Mouse (Mus musculus) liver, embryonic 15.5 days (tissue): ENCODE data around the gene Zc3hc1. TPM values are rescaled to one million over a fixed set of nuclear protein-coding genes. Genes with fewer than 3 reads are reported as not detected.
A peak's percentile ranks its signal among the peaks of the same experiment; 100 is the strongest.
"Not testable (repeated sequence)": the region's sequence is repeated elsewhere in the genome, so short reads cannot be mapped to it uniquely, and the experiment has no call there.

Experiments used
- ATAC-seq: fragments of 200-750 bp; cut with Nextera tagmentation; 2 replicates; pipeline ENCODE4 v1.8.0; 2017; ENCODE audit warnings: moderate number of reproducible peaks, mild to moderate bottlenecking, moderate library complexity; ENCODE audit not compliant: insufficient read depth
- H3K27ac ChIP-seq: fragments of 300-500 bp; sonication (generic); replicated peaks from 2 replicates; pipeline ENCODE4 v1.5.1; 2015; ENCODE audit warnings: mild to moderate bottlenecking, inconsistent platforms
- H3K27me3 ChIP-seq: fragments of 300-500 bp; sonication (generic); 2 replicates; pipeline ENCODE4 v1.6.1; 2015; ENCODE audit warnings: mild to moderate bottlenecking, inconsistent platforms
- H3K36me3 ChIP-seq: fragments of 300-500 bp; sonication (generic); replicated peaks from 2 replicates; pipeline ENCODE4 v1.6.1; 2015; ENCODE audit warnings: moderate library complexity, mild to moderate bottlenecking, inconsistent platforms
- H3K4me1 ChIP-seq: fragments of 300-500 bp; sonication (generic); replicated peaks from 2 replicates; pipeline ENCODE4 v1.6.1; 2015; ENCODE audit warnings: inconsistent platforms
- H3K4me2 ChIP-seq: fragments of 300-500 bp; sonication (generic); 2 replicates; pipeline ENCODE4 v1.6.1; 2015; ENCODE audit warnings: moderate library complexity, mild to moderate bottlenecking, inconsistent platforms
- H3K4me3 ChIP-seq: fragments of 300-500 bp; sonication (generic); replicated peaks from 2 replicates; pipeline ENCODE4 v1.5.1; 2015; ENCODE audit warnings: mild to moderate bottlenecking, inconsistent platforms
- H3K9ac ChIP-seq: fragments of 300-500 bp; sonication (generic); 2 replicates; pipeline ENCODE4 v1.6.1; 2015; ENCODE audit warnings: moderate library complexity, mild to moderate bottlenecking, inconsistent platforms
- H3K9me3 ChIP-seq: fragments of 300-500 bp; sonication (generic); replicated peaks from 2 replicates; pipeline ENCODE4 v1.6.1; 2016; ENCODE audit warnings: inconsistent platforms
- WGBS: fragments of 180-500 bp; shearing (Covaris S2); methylation state at CpG from one replicate; pipeline ENCODE4 v1.1.7; 2015; ENCODE audit warnings: mixed read lengths; ENCODE audit not compliant: insufficient replicate concordance; 5-methylcytosine and 5-hydroxymethylcytosine counted together
- polyA plus RNA-seq: library from polyadenylated mRNA; unstranded; fragments of >200 nt; fragmentation: Nextera tagmentation; extraction: Ambion mirVana; gene quantifications from 2 replicates; pipeline ENCODE4 v1.2.1, GENCODE M21; 2015

Zc3hc1 gene
- polyA plus RNA-seq, 1 experiment from 2014 or later, result 25.1 TPM

- Histone ChIP-seq H3K36me3 (no peaks in the 10 kb centered on the region), H3K4me2 (no peak overlapping the region), H3K4me1 (peaks cover 29% of the 10 kb centered on the region), H3K27ac (no peak overlapping the region), H3K27me3 (no peaks in the 10 kb centered on the region), H3K9me3 (no peaks in the 10 kb centered on the region), H3K4me3 (no peak overlapping the region), H3K9ac (no peak overlapping the region)
- no peak for ATAC-seq
- WGBS, result 47% methylated on average over 5 of the region's 5 CpGs
Observed at GRCm38 (mm10) chr6:30404671-30405070, 13.8 kb upstream of the Zc3hc1 start.

- H3K4me3 ChIP-seq, result 0 out of 2 replicates have a peak overlapping the region, but pooled peaks have one; percentile 25
- WGBS, result 20% methylated on average over 4 of the region's 4 CpGs
- H3K27ac ChIP-seq, result no peak overlapping the region
- peaks cover 29% of the 10 kb centered on the region for H3K4me1 ChIP-seq
- H3K4me2 ChIP-seq, result peak overlapping the region; percentile 52
- H3K9ac ChIP-seq, result no peak overlapping the region
- H3K27me3 ChIP-seq, result 0 out of 2 replicates have a peak, but pooled peaks cover 4% of the 10 kb centered on the region
- no peaks in the 10 kb centered on the region for H3K36me3 ChIP-seq
- no peaks in the 10 kb centered on the region for H3K9me3 ChIP-seq
- no peak for ATAC-seq
Observed at GRCm38 (mm10) chr6:30403465-30403864, 12.6 kb upstream of the Zc3hc1 start.

- ATAC-seq, result peak; percentile 57
- peak overlapping the region; percentile 89 for H3K27ac ChIP-seq
- H3K4me2 ChIP-seq, result peak overlapping the region; percentile 87
- H3K4me3 ChIP-seq, result peak overlapping the region; percentile 98
- H3K36me3 ChIP-seq, result no peaks in the 10 kb centered on the region
- under 1% methylated on average over 29 of the region's 29 CpGs for whole genome bisulfite sequencing
- no peaks in the 10 kb centered on the region for H3K9me3 ChIP-seq
- H3K27me3 ChIP-seq, result 0 out of 2 replicates have a peak, but pooled peaks cover 4% of the 10 kb centered on the region
- peaks cover 26% of the 10 kb centered on the region for H3K4me1 ChIP-seq
- peak overlapping the region; percentile 92 for H3K9ac ChIP-seq
Observed at GRCm38 (mm10) chr6:30402091-30402491, 11.3 kb upstream of the Zc3hc1 start.

GRCm38 (mm10) chr6:30401308-30402015 is 10.6 kb upstream of the Zc3hc1 start, which contains the start of gene Klhdc10:
TSS of gene Klhdc10 (plus strand) at chr6:30401868.
- Histone ChIP-seq H3K9ac (peak within 1 kb of the TSS; percentile 92), H3K9me3 (no peaks in the 10 kb centered on the region), H3K27me3 (0 out of 2 replicates have a peak, but pooled peaks cover 4% of the 10 kb centered on the region), H3K36me3 (no peaks in the 10 kb centered on the region), H3K4me3 (peak within 1 kb of the TSS; percentile 98), H3K4me1 (peaks cover 20% of the 10 kb centered on the region), H3K4me2 (peak within 1 kb of the TSS; percentile 87), H3K27ac (peak within 1 kb of the TSS; percentile 89)
- under 1% methylated on average over 41 of the region's 41 CpGs for WGBS
- peak; percentile 99 for ATAC-seq

- peak overlapping the region; percentile 89; the same call in 1 of the 2 replicates for H3K27ac ChIP-seq
- no peaks in the 10 kb centered on the region for H3K9me3 ChIP-seq
- H3K9ac ChIP-seq, result peak overlapping the region; percentile 92
- 6% methylated on average over 7 of the region's 7 CpGs for WGBS
- H3K4me1 ChIP-seq, result peaks cover 18% of the 10 kb centered on the region
- no peak for ATAC-seq
- peak overlapping the region; percentile 87 for H3K4me2 ChIP-seq
- 0 out of 2 replicates have a peak, but pooled peaks cover 4% of the 10 kb centered on the region for H3K27me3 ChIP-seq
- no peaks in the 10 kb centered on the region for H3K36me3 ChIP-seq
- peak overlapping the region; percentile 98 for H3K4me3 ChIP-seq
Observed at GRCm38 (mm10) chr6:30400716-30401115, 9.9 kb upstream of the Zc3hc1 start.

GRCm38 (mm10) chr6:30400146-30400545 is 9.3 kb upstream of the Zc3hc1 start:
- Histone ChIP-seq H3K27ac (no peak overlapping the region), H3K9me3 (no peaks in the 10 kb centered on the region), H3K4me2 (no peak overlapping the region), H3K36me3 (no peaks in the 10 kb centered on the region), H3K27me3 (0 out of 2 replicates have a peak, but pooled peaks cover 4% of the 10 kb centered on the region), H3K4me3 (no peak overlapping the region), H3K9ac (no peak overlapping the region), H3K4me1 (peaks cover 15% of the 10 kb centered on the region)
- ATAC-seq, result no peak
- WGBS, result 72% methylated on average over 5 of the region's 5 CpGs

GRCm38 (mm10) chr6:30391996-30392395 is 1.2 kb upstream of the Zc3hc1 start:
- Histone ChIP-seq H3K36me3 (peaks cover 4% of the 10 kb centered on the region), H3K4me1 (peaks cover 13% of the 10 kb centered on the region), H3K4me2 (no peak overlapping the region), H3K27ac (no peak overlapping the region), H3K9me3 (no peaks in the 10 kb centered on the region), H3K9ac (no peak overlapping the region), H3K4me3 (no peak overlapping the region), H3K27me3 (no peaks in the 10 kb centered on the region)
- WGBS, result 74% methylated on average over 7 of the region's 7 CpGs
- no peak for ATAC-seq

GRCm38 (mm10) chr6:30390271-30390670 is 557 bp downstream of the Zc3hc1 start:
- not testable (repeated sequence) for H3K9me3 ChIP-seq, H3K27me3 ChIP-seq, ATAC-seq
- Histone ChIP-seq H3K36me3 (peaks cover 20% of the 10 kb centered on the region), H3K27ac (peak overlapping the region; percentile 64), H3K4me2 (peak overlapping the region; percentile 69), H3K4me1 (peaks cover 13% of the 10 kb centered on the region), H3K4me3 (peak overlapping the region; percentile 70), H3K9ac (peak overlapping the region; percentile 68)
- 15% methylated on average over 4 of the region's 4 CpGs for WGBS

- no peak overlapping the region for H3K4me2 ChIP-seq
- no peak overlapping the region for H3K27ac ChIP-seq
- no peak overlapping the region for H3K4me3 ChIP-seq
- whole genome bisulfite sequencing, result 64% methylated on average over 3 of the region's 3 CpGs
- H3K4me1 ChIP-seq, result no peaks in the 10 kb centered on the region
- H3K36me3 ChIP-seq, result peaks cover 84% of the 10 kb centered on the region
- H3K27me3 ChIP-seq, result no peaks in the 10 kb centered on the region
- H3K9me3 ChIP-seq, result no peaks in the 10 kb centered on the region
- no peak for ATAC-seq
- no peak overlapping the region for H3K9ac ChIP-seq
Observed at GRCm38 (mm10) chr6:30381116-30381515, 9.7 kb downstream of the Zc3hc1 start.

- H3K36me3 ChIP-seq, result peaks cover 87% of the 10 kb centered on the region
- 78% methylated on average over 1 of the region's 1 CpGs for WGBS
- ATAC-seq, result no peak
- H3K9ac ChIP-seq, result no peak overlapping the region
- no peaks in the 10 kb centered on the region for H3K9me3 ChIP-seq
- no peak overlapping the region for H3K27ac ChIP-seq
- H3K4me2 ChIP-seq, result no peak overlapping the region
- H3K4me1 ChIP-seq, result no peaks in the 10 kb centered on the region
- no peak overlapping the region for H3K4me3 ChIP-seq
- no peaks in the 10 kb centered on the region for H3K27me3 ChIP-seq
Observed at GRCm38 (mm10) chr6:30375791-30376190, 15.0 kb downstream of the Zc3hc1 start.

- Histone ChIP-seq H3K27me3 (no peaks in the 10 kb centered on the region), H3K4me1 (no peaks in the 10 kb centered on the region), H3K9me3 (no peaks in the 10 kb centered on the region), H3K4me3 (no peak overlapping the region), H3K27ac (no peak overlapping the region), H3K9ac (no peak overlapping the region), H3K36me3 (peaks cover 87% of the 10 kb centered on the region), H3K4me2 (no peak overlapping the region)
- ATAC-seq, result no peak
- WGBS, result 85% methylated on average over 16 of the region's 16 CpGs
Observed at GRCm38 (mm10) chr6:30374731-30375510, 15.9 kb downstream of the Zc3hc1 start.
